ENCODE assay signal across 15 mouse cellular contexts in genomic region chr14:47116062-47116762, GRCm38 (mm10).
DNase-seq lines count a peak whose midpoint lies in the region; ATAC-seq and TF ChIP-seq lines count a peak whose summit lies in the region.
"Had no signal": no experiment of that assay in that cellular context is flagged by ENCODE, and none has a peak within 500 bp of the region (broad histone marks: within the 10 kb centered on the region; RNA-seq: fewer than 3 reads in every experiment).

No protein-coding gene starts in this region.

- no peak overlapping the region for H3K4me2 ChIP-seq in heart, postnatal 0 days (ENCODE audit: low read depth, low read length)
- no peak overlapping the region for H3K4me2 ChIP-seq in liver, embryonic 11.5 days
- H3K4me2 ChIP-seq in forebrain, embryonic 13.5 days = no peak overlapping the region
- H3K4me2 ChIP-seq: hindbrain, embryonic 12.5 days had no signal

- TF ChIP-seq EP300 in heart, postnatal 0 days (IDR thresholded peaks at IDR 0.05; ENCODE audit: low read depth) = no peak

- peak; percentile 39; the same call in 1 of the 2 replicates for ATAC-seq in heart, postnatal 0 days (ENCODE audit: insufficient read depth, low read depth)
- ATAC-seq in liver, embryonic 11.5 days (replicated peaks; ENCODE audit: low FRiP score) = peak; percentile 73
- no peak for ATAC-seq in forebrain, embryonic 13.5 days

- TF ChIP-seq CTCF in heart, postnatal 0 days (IDR thresholded peaks at IDR 0.05; ENCODE audit: low read depth) = no peak

- H3K4me3 ChIP-seq in heart, postnatal 0 days (ENCODE audit: low read depth, low read length) = no peak overlapping the region
- no peak overlapping the region for H3K4me3 ChIP-seq in liver, embryonic 11.5 days (ENCODE audit: low read depth, low read length)
- H3K4me3 ChIP-seq in forebrain, embryonic 13.5 days = no peak overlapping the region
- H3K4me3 ChIP-seq: hindbrain, embryonic 12.5 days; midbrain, embryonic 10.5 days had no signal

- no peaks in the 10 kb centered on the region for H3K36me3 ChIP-seq in heart, postnatal 0 days (replicated peaks; ENCODE audit: control insufficient read depth, insufficient read depth, low read length)
- H3K36me3 ChIP-seq in liver, embryonic 11.5 days (ENCODE audit: control insufficient read depth, insufficient read depth, low read length) = no peaks in the 10 kb centered on the region
- H3K36me3 ChIP-seq in forebrain, embryonic 13.5 days (ENCODE audit: poor library complexity, severe bottlenecking) = no peaks in the 10 kb centered on the region
- H3K36me3 ChIP-seq: G1E; hindbrain, embryonic 12.5 days; midbrain, embryonic 10.5 days had no signal

- DNase-seq in heart, postnatal 0 days (ENCODE audit: low spot score) = no peak
- no peak for DNase-seq in heart, postnatal 4 days
- peak; percentile 46 for DNase-seq in c-Kit-positive CD71-positive TER-119-negative erythroid progenitor cells, embryonic 14.5 days (ENCODE audit: low read depth)
- no peak for DNase-seq in liver, embryonic 11.5 days (ENCODE audit: low spot score)
- DNase-seq in spleen, postnatal 36 days (ENCODE audit: low spot score in 2 of 2) = peak; percentile 46 to 72
- DNase-seq in cerebellum, adult 9-11 months = no peak
- no peak for DNase-seq in frontal cortex, adult 2 months (ENCODE audit: extremely low spot score in 1 of 2, low spot score in 1 of 2)
- DNase-seq: cerebellum, adult 9-10 months; kidney, adult 2 months; lung, adult 18-20 months; thymus, postnatal 36 days had no signal

- no peaks in the 10 kb centered on the region for H3K9me3 ChIP-seq in heart, postnatal 0 days (replicated peaks; ENCODE audit: control insufficient read depth, low read length)
- no peaks in the 10 kb centered on the region for H3K9me3 ChIP-seq in liver, embryonic 11.5 days (ENCODE audit: control insufficient read depth, low read length)
- H3K9me3 ChIP-seq in forebrain, embryonic 13.5 days (replicated peaks) = no peaks in the 10 kb centered on the region
- H3K9me3 ChIP-seq: G1E; midbrain, embryonic 10.5 days had no signal

- no peak overlapping the region for H3K27ac ChIP-seq in heart, postnatal 0 days (ENCODE audit: low read depth)
- H3K27ac ChIP-seq in liver, embryonic 11.5 days (ENCODE audit: low read depth, low read length) = no peak overlapping the region
- H3K27ac ChIP-seq in forebrain, embryonic 13.5 days = no peak overlapping the region
- H3K27ac ChIP-seq: hindbrain, embryonic 12.5 days; midbrain, embryonic 10.5 days had no signal

- WGBS in heart, postnatal 0 days = 53% methylated on average over 10 of the region's 10 CpGs
- 63% methylated on average over 9 of the region's 10 CpGs for WGBS in liver, embryonic 11.5 days
- 91% methylated on average over 10 of the region's 10 CpGs for WGBS in forebrain, embryonic 13.5 days

- H3K4me1 ChIP-seq in heart, postnatal 0 days (ENCODE audit: control insufficient read depth, insufficient read depth) = no peaks in the 10 kb centered on the region; the same call in 1 of the 2 replicates
- no peaks in the 10 kb centered on the region; the same call in 1 of the 2 replicates for H3K4me1 ChIP-seq in liver, embryonic 11.5 days (replicated peaks; ENCODE audit: control insufficient read depth, insufficient read depth, low read length)
- no peaks in the 10 kb centered on the region for H3K4me1 ChIP-seq in forebrain, embryonic 13.5 days
- H3K4me1 ChIP-seq: hindbrain, embryonic 12.5 days; midbrain, embryonic 10.5 days had no signal

- H3K27me3 ChIP-seq in heart, postnatal 0 days (ENCODE audit: control insufficient read depth, insufficient read depth, low read length) = no peaks in the 10 kb centered on the region
- H3K27me3 ChIP-seq in liver, embryonic 11.5 days (replicated peaks; ENCODE audit: control insufficient read depth, insufficient read depth, low read length) = no peaks in the 10 kb centered on the region
- no peaks in the 10 kb centered on the region for H3K27me3 ChIP-seq in forebrain, embryonic 13.5 days
- H3K27me3 ChIP-seq: hindbrain, embryonic 12.5 days had no signal

- H3K9ac ChIP-seq in heart, postnatal 0 days (replicated peaks; ENCODE audit: low read depth, low read length) = no peak overlapping the region
- no peak overlapping the region for H3K9ac ChIP-seq in liver, embryonic 11.5 days (ENCODE audit: low read depth, low read length)
- no peak overlapping the region for H3K9ac ChIP-seq in forebrain, embryonic 13.5 days
- H3K9ac ChIP-seq: hindbrain, embryonic 12.5 days had no signal

Comparison
In these comparisons a context has a peak if more than half of its experiments do, and no peak if none do; other contexts are left out.
1. DNase-seq: peak in c-Kit-positive CD71-positive TER-119-negative erythroid progenitor cells, embryonic 14.5 days (single experiment) and spleen, postnatal 36 days (2 of 2); none in heart, postnatal 0 days (single experiment), heart, postnatal 4 days (single experiment), liver, embryonic 11.5 days (single experiment), cerebellum, adult 9-11 months (single experiment) and frontal cortex, adult 2 months (0 of 2).